Mouse (Mus musculus): Measurements from ENCODE around the gene Lipf.

The Lipf gene

DNA sequence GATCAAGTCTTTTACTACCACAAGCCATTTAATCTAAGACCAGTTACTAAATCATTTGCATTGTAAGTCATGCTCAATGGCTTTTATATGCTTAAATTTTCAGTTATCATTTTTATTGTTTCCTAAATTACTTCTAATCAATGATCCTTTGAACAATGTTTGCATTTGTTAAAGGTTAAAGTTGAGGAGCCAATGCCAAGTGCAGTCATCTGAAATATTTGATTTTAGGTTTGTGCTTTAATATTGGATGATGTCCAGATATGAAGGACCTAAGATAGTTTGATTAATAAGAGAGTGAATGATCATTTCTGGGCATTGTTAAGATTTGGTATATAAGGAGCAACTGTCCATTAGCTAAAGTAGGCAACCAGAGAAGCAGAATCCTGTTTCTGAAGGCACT, at the start of gene Lipf:
Gene Lipf, plus strand, starts transcription at position 301 of the 400 bp plus-strand sequence.
- DNase-seq: no peak

- DNase-seq: no peak
Measured at GRCm38 (mm10) chr19:33924099-33924498, 36.9 kb upstream of the Lipf start.

DNA sequence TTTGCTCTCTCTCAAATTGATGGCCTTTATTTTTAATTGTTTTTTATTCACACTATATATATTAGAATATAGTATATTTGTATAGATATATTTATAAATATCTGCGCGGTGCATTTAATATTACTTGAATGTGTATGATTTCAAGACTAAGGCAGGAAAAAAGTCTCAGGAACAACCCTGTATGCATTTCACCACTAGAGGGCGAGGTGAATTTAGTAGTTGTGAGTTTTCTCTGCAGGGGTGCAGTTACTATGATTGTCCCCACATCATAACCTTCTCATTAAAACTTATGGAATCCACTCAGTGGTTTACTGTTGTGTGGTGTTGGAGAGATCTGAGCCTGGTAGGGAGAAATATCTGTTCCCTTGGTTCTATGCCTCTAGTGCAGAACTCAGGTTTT, 18.0 kb downstream of the Lipf start:
- peak; percentile 2 for DNase-seq

DNA sequence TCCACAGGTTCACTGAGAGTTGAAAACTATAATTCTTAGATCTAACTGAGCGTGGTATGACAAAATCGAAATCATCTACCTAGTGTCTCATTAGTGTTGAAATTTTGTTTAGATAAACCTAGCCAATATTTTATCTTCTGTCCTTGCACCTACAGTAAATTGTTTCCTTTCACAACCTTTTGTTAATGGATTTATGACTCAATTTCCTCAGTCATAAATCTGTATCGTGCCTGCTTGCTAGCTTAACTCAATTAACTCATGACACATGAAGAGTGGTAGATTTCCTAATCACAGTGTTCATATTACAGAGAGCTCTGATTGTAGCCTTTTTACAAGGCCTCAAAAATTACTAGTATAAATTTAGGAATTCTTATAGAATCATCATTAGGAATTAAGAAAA, 22.1 kb downstream of the Lipf start:
- DNase-seq: no peak

GRCm38 (mm10) chr19:34008002-34008401, 47.0 kb downstream of the Lipf start, which contains the start of gene Lipk:
Gene Lipk, plus strand, starts transcription at chr19:34008290.
- no peak for DNase-seq

- DNase-seq: no peak
Measured at GRCm38 (mm10) chr19:34021440-34022172, 60.6 kb downstream of the Lipf start.

DNA sequence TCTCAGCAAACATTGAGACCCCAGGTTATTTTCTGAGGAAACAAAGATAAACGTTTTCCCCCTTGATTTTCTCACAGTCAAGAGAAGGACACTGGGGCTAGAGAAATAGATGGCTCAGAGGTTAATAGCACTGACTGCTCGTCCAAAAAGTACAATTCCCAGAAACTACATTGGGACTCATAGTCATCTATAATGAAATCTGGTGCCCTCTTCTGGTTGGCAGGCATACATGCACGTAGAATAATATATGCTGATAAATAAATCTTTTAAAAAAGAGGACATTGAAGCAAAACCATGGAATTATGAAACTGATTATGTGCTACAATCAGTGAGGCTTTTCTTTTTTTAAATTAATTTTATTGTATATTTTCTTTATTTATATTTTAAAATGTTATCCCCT, 61.8 kb downstream of the Lipf start:
- DNase-seq: no peak
